Mouse (Mus musculus) retina, embryonic 14.5 days (tissue): ENCODE measurements around the gene Zkscan6.
A peak's percentile ranks its signal among the peaks of the same experiment; 100 is the strongest.

Source experiments
- DNase-seq: peaks from one replicate; pipeline ENCODE4 v3.0.0-alpha.2; 2015; ENCODE audit warnings: low spot score

Zkscan6 gene

GRCm38 (mm10) chr11:65812088-65812487 is 5.1 kb downstream of the Zkscan6 start:
- no peak for DNase-seq

- DNase-seq: no peak
Measured at GRCm38 (mm10) chr11:65814381-65814780, 7.4 kb downstream of the Zkscan6 start.

- no peak for DNase-seq
Measured at GRCm38 (mm10) chr11:65816237-65816636, 9.3 kb downstream of the Zkscan6 start.

- DNase-seq: no peak
Measured at GRCm38 (mm10) chr11:65818193-65818592, 11.2 kb downstream of the Zkscan6 start.

GRCm38 (mm10) chr11:65820280-65820679 is 13.3 kb downstream of the Zkscan6 start:
- peak; percentile 61 for DNase-seq

- DNase-seq: peak; percentile 85
Measured at GRCm38 (mm10) chr11:65820877-65821276, 13.9 kb downstream of the Zkscan6 start.

GRCm38 (mm10) chr11:65824556-65824955 is 17.6 kb downstream of the Zkscan6 start:
- no peak for DNase-seq

GRCm38 (mm10) chr11:65838999-65839398 is 32.0 kb downstream of the Zkscan6 start:
- DNase-seq: peak; percentile 43

GRCm38 (mm10) chr11:65846446-65846845 is 39.5 kb downstream of the Zkscan6 start:
- DNase-seq: no peak

- DNase-seq: peak; percentile 54
Measured at GRCm38 (mm10) chr11:65852066-65852465, 45.1 kb downstream of the Zkscan6 start.

GRCm38 (mm10) chr11:65861476-65861875 is 54.5 kb downstream of the Zkscan6 start:
- no peak for DNase-seq

GRCm38 (mm10) chr11:65877146-65877775 is 70.3 kb downstream of the Zkscan6 start:
- DNase-seq: peak; percentile 51
